Mouse (Mus musculus) frontal cortex, postnatal 36 days (tissue): ENCODE data around the gene Tspan9.

Experiments used
- DNase-seq, 2 experiments: peaks; one replicate each; pipeline ENCODE4 v3.0.0; 2022; ENCODE audit warnings: low spot score in 2 of 2

Tspan9 gene

GRCm38 (mm10) chr6:128143390-128144020 lies at the start of gene Tspan9:
TSS of gene Tspan9 (minus strand) at chr6:128143594.
- DNase-seq = peak; percentile 34 to 59

- DNase-seq = no peak
Observed at GRCm38 (mm10) chr6:128183521-128183920, 40.1 kb upstream of the Tspan9 start.

GRCm38 (mm10) chr6:128181176-128181575 lies 37.8 kb upstream of the Tspan9 start:
- no peak for DNase-seq

- DNase-seq = no peak
Observed at GRCm38 (mm10) chr6:128179651-128180050, 36.3 kb upstream of the Tspan9 start.

- DNase-seq = no peak
Observed at GRCm38 (mm10) chr6:128179247-128179646, 35.9 kb upstream of the Tspan9 start.

GRCm38 (mm10) chr6:128178681-128179080 lies 35.3 kb upstream of the Tspan9 start:
- no peak for DNase-seq

- DNase-seq = peak in 1 of 2 experiments; percentile 30
Observed at GRCm38 (mm10) chr6:128168785-128169679, 25.6 kb upstream of the Tspan9 start.

- no peak for DNase-seq
Observed at GRCm38 (mm10) chr6:128165564-128165963, 22.2 kb upstream of the Tspan9 start.

- DNase-seq = no peak
Observed at GRCm38 (mm10) chr6:128164632-128165031, 21.2 kb upstream of the Tspan9 start.

GRCm38 (mm10) chr6:128159092-128159491 lies 15.7 kb upstream of the Tspan9 start:
- peak in 1 of 2 experiments; percentile 64 for DNase-seq

- DNase-seq = peak in 1 of 2 experiments; percentile 24
Observed at GRCm38 (mm10) chr6:128158031-128158430, 14.6 kb upstream of the Tspan9 start.

- no peak for DNase-seq
Observed at GRCm38 (mm10) chr6:128156476-128156875, 13.1 kb upstream of the Tspan9 start.

GRCm38 (mm10) chr6:128155935-128156334 lies 12.5 kb upstream of the Tspan9 start:
- DNase-seq = no peak

- DNase-seq = peak; percentile 57 to 75
Observed at GRCm38 (mm10) chr6:128145765-128146164, 2.4 kb upstream of the Tspan9 start.

GRCm38 (mm10) chr6:128142369-128143278 lies 770 bp downstream of the Tspan9 start:
- DNase-seq = peak in 1 of 2 experiments; percentile 19

GRCm38 (mm10) chr6:128140724-128141123 lies 2.7 kb downstream of the Tspan9 start:
- no peak for DNase-seq

GRCm38 (mm10) chr6:128137855-128138254 lies 5.5 kb downstream of the Tspan9 start:
- DNase-seq = no peak

- no peak for DNase-seq
Observed at GRCm38 (mm10) chr6:128136654-128137053, 6.7 kb downstream of the Tspan9 start.

- no peak for DNase-seq
Observed at GRCm38 (mm10) chr6:128135459-128135858, 7.9 kb downstream of the Tspan9 start.

GRCm38 (mm10) chr6:128135006-128135405 lies 8.4 kb downstream of the Tspan9 start:
- DNase-seq = no peak

- DNase-seq = no peak
Observed at GRCm38 (mm10) chr6:128134196-128134924, 9.0 kb downstream of the Tspan9 start.
